Mouse (Mus musculus) spleen, adult 2 months (tissue): ENCODE results near the gene Tsen54. TPM values are rescaled to one million over a fixed set of nuclear protein-coding genes. Genes with fewer than 3 reads are reported as not detected.
A peak's percentile ranks its signal among the peaks of the same experiment; 100 is the strongest.

Experiments
- DNase-seq, 2 experiments: peaks; one replicate each; pipeline versions ENCODE4 v3.0.0 to v3.0.0-alpha.2; 2012 to 2021; ENCODE audit warnings: low spot score in 2 of 2, low read depth in 1 of 2
- H3K27ac ChIP-seq: fragments of 200-500 bp; 2 replicates; pipeline ENCODE4 v1.5.1; 2012; ENCODE audit warnings: low read length, inconsistent platforms; ENCODE audit not compliant: insufficient read depth
- H3K27me3 ChIP-seq: fragments of 200-500 bp; 2 replicates; pipeline ENCODE4 v1.6.1; 2012; ENCODE audit warnings: mild to moderate bottlenecking, moderate library complexity, low read length, inconsistent platforms; ENCODE audit not compliant: control insufficient read depth, insufficient read depth
- H3K36me3 ChIP-seq: fragments of 200-500 bp; 2 replicates; pipeline ENCODE4 v1.6.1; 2012; ENCODE audit warnings: mild to moderate bottlenecking, low read length, inconsistent platforms; ENCODE audit not compliant: control insufficient read depth, insufficient read depth
- H3K4me1 ChIP-seq: fragments of 200-500 bp; 2 replicates; pipeline ENCODE4 v1.6.1; 2011; ENCODE audit warnings: inconsistent platforms; ENCODE audit not compliant: control insufficient read depth, insufficient read depth, insufficient read length
- H3K4me3 ChIP-seq: fragments of 200-500 bp; 2 replicates; pipeline ENCODE4 v1.5.1; 2011; ENCODE audit warnings: mild to moderate bottlenecking, inconsistent platforms; ENCODE audit not compliant: insufficient read depth, insufficient read length; ENCODE audit errors: extremely low read depth
- CTCF ChIP-seq: fragments of 200-500 bp; IDR thresholded peaks from 2 replicates; pipeline ENCODE4 v1.5.1; 2011; ENCODE audit warnings: mild to moderate bottlenecking, inconsistent platforms; ENCODE audit not compliant: insufficient read depth, insufficient read length, insufficient replicate concordance; ENCODE audit errors: extremely low read depth
- POLR2A ChIP-seq: fragments of 200-500 bp; IDR thresholded peaks from 2 replicates; pipeline ENCODE4 v1.6.1; 2011; ENCODE audit warnings: low read depth, low read length, inconsistent platforms
- WGBS: fragments of 180-500 bp; shearing (Covaris S2); methylation state at CpG from one replicate; pipeline ENCODE4 v1.1.7; 2018; 5-methylcytosine and 5-hydroxymethylcytosine counted together
- polyA plus RNA-seq: library from polyadenylated mRNA; depleted of rRNA; stranded (reverse); fragments of >200 nt; gene quantifications from 2 replicates; pipeline ENCODE4 v1.2.3, GENCODE M21; 2012

The Tsen54 gene
- polyA plus RNA-seq, 1 experiment = 30.8 TPM

DNA sequence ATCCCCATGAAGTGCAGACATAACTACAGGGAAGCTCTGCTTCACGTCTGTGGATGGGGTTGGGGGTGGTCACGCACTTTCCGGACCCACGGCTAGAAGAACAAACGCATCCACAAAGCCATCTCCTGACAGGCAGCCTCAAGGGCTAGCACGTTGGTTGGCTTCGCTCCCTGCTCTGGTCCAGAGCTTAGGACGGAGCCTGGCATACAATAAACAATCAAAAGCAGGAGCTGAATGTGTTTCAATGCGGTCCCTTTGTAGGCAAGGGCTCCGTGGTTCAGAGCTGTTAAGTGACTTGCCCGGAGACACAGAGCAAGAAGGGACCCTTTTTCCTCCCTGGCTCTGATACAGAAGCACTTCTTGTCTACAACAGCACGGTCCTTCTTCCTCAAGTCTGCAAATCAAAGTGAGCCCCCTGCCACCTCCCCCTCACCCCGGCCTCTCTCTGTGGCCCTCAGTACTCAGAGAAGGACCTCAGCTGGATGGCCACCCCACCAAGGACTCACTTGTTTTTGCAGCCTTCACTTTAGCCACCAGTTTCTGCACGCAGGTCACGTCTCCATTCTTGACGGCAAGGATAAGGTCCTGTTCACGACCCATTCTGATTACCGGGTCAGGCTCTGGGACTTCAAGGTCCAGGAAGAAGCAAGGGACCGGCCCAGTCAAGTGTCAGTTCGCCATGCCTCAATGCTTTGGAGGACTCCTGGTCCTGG lies 3.0 kb upstream of the Tsen54 start:
- TF ChIP-seq CTCF (no peak), POLR2A (no peak)
- no peak for DNase-seq
- Histone ChIP-seq H3K36me3 (no peaks in the 10 kb centered on the region; the same call in 1 of the 2 replicates), H3K27me3 (no peaks in the 10 kb centered on the region), H3K27ac (no peak overlapping the region), H3K4me1 (peaks cover 10% of the 10 kb centered on the region), H3K4me3 (no peak overlapping the region)
- WGBS = 91% methylated on average over 20 of the region's 20 CpGs

DNA sequence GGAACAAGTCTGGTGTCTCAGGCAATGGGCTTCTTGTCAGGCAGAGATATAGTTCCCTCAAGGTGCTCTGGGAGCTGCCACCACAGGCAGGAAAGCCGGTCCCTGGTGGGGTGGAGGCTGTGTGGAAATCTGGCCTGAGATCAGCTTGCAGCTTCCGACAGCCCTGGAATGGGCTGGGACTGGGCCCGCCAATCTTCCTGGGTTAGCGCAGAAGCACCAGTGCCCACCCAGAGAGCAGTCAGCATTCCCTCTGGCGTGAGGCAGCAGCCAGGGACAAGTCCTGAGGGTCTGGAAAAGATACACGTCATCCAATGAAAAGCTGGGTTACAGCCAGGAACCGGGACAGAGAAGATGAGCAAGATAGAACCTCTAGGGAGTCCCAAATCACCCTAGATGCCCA lies 2.4 kb upstream of the Tsen54 start:
- H3K36me3 ChIP-seq = no peaks in the 10 kb centered on the region; the same call in 1 of the 2 replicates
- no peaks in the 10 kb centered on the region for H3K27me3 ChIP-seq
- no peak overlapping the region for H3K27ac ChIP-seq
- no peak overlapping the region; the same call in 1 of the 2 replicates for H3K4me3 ChIP-seq
- no peak for DNase-seq
- TF ChIP-seq CTCF (no peak), POLR2A (no peak)
- H3K4me1 ChIP-seq = peaks cover 10% of the 10 kb centered on the region
- 85% methylated on average over 7 of the region's 7 CpGs for WGBS

DNA sequence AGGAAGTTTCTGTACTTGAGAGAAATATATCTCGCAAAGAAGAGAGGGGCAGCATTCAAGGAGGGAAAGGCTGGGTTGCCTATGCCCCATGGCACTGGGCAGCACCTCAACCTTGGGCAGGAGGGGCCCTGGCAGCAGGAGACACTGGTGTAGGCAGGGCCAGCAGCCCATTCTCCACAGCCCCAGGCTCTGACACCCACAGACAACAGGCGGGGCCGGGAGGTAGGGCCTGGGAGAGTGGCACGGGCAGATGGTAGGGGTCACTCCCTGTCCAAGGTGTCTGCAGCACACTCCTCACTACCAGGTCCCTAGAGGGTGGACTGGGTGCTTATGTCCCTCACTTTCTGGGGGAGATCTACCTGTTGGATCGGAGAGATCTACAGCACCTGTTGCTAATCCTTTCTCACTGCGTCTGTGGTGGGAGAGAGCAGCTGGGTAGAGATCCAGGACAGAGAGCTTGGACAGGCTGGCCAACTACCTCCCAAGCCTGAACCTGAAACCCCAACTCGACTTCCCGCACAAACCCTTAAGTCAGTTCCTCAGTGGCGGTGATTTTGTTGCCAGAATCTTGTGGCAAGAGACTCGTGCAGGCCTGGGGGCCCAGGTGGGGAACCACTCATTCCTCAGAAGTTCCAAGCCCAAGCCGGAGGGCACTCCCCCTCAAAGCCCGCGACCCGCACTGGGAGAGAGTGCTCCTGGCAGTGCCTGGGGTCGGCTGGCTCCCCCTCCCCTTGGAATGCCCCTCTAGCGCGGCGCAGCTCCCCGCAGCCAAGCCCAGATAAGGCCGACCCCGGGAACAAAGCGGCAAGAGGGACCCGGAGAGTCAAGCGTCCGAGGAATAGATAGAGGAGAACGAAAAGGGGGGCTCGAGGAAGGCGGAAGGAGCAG lies 1.7 kb upstream of the Tsen54 start:
- Histone ChIP-seq H3K36me3 (no peaks in the 10 kb centered on the region; the same call in 1 of the 2 replicates), H3K4me1 (peaks cover 10% of the 10 kb centered on the region), H3K27ac (peak overlapping the region; percentile 55), H3K4me3 (peak overlapping the region; percentile 61), H3K27me3 (no peaks in the 10 kb centered on the region)
- peak in 1 of 2 experiments; percentile 12 for DNase-seq
- 16% methylated on average over 28 of the region's 28 CpGs for WGBS
- TF ChIP-seq CTCF = no peak
- TF ChIP-seq POLR2A = no peak

DNA sequence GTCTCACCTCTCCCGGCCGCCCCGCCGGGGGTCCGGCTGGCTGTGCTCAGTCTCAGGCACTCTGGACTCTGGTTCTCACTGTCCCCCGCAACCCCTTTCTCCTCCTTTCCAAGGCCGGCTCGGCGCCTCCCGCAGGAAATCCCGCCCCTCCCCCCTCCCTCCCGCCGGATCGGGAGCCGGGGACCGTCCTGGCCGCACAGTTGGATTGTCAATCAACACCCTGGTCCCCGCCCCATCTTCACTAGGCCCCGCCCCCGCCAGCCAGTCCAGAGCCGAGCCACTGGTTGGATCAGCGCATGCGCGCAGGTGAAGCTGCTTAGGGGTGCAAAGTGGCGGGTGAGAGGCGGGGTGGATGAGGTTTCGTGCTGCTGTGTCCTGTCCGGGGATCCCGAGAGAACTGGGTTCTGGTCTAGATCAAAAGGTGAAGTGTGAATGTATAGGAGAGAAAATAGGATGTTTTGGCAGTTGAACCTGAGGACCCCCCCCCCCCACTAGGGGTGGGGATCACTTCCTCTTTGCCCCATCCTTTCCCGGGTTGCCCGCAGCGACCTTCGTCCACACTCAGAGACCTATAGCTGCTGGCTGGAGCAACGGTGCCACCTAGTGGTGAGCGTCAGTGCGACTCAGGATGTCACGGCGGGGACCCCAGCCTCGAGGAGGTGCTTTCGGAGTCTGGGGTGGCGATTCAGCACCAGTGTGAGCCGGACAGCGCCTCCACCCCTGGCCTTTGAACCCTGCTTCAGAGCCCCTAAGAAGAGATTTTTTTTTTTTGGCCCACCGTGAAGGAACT lies 822 bp upstream of the Tsen54 start, which contains the start of gene Caskin2:
Gene Caskin2, minus strand, starts transcription at position 133 of the 790 bp plus-strand sequence.
- H3K27me3 ChIP-seq = no peaks in the 10 kb centered on the region
- TF ChIP-seq CTCF = peak; percentile 99
- TF ChIP-seq POLR2A = no peak
- WGBS = under 1% methylated on average over 43 of the region's 44 CpGs
- DNase-seq = peak; percentile 90 to 93
- H3K36me3 ChIP-seq = no peaks in the 10 kb centered on the region; the same call in 1 of the 2 replicates
- H3K4me3 ChIP-seq = peak within 1 kb of the TSS; percentile 90
- peaks cover 10% of the 10 kb centered on the region for H3K4me1 ChIP-seq
- peak within 1 kb of the TSS; percentile 59 for H3K27ac ChIP-seq

DNA sequence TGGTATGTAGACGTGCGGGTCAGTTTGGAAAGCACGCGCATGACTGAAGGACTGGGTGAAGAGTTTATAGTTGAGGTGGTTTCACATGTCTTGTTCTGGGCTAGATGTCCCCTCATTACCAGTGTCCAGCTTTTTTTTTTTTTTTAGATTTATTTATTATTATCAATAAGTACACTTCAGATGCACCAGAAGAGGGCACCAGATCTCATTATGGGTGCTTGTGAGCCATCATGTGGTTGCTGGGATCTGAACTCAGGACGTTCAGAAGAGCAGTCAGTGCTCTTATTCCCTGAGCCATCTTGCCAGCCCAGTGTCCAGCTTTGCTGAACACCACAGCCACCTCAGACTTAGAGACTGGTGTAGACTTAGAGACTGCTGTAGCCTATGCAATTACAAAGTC lies 2.8 kb downstream of the Tsen54 start:
- Histone ChIP-seq H3K4me1 (peaks cover 10% of the 10 kb centered on the region), H3K4me3 (no peak overlapping the region), H3K27me3 (no peaks in the 10 kb centered on the region), H3K27ac (no peak overlapping the region), H3K36me3 (no peaks in the 10 kb centered on the region; the same call in 1 of the 2 replicates)
- 83% methylated on average over 5 of the region's 5 CpGs for WGBS
- DNase-seq = no peak
- TF ChIP-seq CTCF (no peak), POLR2A (no peak)

DNA sequence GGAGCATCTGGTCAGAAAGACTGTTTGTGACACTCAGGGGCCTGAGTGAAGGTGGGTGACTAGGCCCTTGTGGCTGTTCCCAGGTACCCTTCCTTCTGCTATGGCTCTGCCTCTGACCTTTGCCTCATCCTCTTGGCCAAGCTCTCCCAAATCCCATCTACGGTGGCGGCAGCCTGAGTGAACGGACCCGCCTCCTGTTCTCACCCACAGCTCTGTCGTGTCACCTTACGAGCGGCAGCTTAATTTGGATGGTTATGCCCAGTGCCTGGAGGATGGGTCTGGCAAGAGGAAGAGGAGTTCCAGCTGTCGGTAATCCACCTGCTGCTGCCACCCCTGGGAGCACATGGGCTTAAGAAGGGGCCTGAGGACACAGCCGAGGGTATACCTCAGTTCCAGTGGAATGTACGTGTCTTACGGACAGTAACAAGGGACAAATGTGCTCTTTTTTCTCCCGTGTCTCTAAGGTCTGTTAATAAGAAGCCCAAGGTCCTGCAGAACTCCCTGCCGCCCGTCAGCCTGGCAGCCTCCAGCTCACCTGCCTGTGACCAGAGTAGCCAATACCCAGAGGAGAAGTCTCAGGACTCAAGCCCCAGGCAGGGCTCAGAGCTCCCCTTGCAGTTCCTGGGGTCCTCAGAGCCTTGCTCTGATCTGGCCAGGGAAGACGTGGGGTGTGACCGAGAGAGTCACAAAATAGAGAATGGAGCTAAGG lies 5.5 kb downstream of the Tsen54 start:
- no peaks in the 10 kb centered on the region; the same call in 1 of the 2 replicates for H3K27me3 ChIP-seq
- DNase-seq = no peak
- H3K4me1 ChIP-seq = peaks cover 8% of the 10 kb centered on the region
- no peaks in the 10 kb centered on the region; the same call in none of the 2 replicates for H3K36me3 ChIP-seq
- H3K4me3 ChIP-seq = no peak overlapping the region
- 95% methylated on average over 16 of the region's 16 CpGs for WGBS
- TF ChIP-seq POLR2A (no peak), CTCF (no peak)
- H3K27ac ChIP-seq = no peak overlapping the region
